Mouse (Mus musculus) lung, postnatal 0 days (tissue): ENCODE measurements around the gene Cyp27b1.

Experiments
- CTCF ChIP-seq: IDR thresholded peaks from 2 replicates; pipeline ENCODE4 v1.5.1; 2016; ENCODE audit warnings: antibody characterized with exemption, mild to moderate bottlenecking
- EP300 ChIP-seq: IDR thresholded peaks from 2 replicates; pipeline ENCODE4 v1.6.1; 2016; ENCODE audit warnings: antibody characterized with exemption, mild to moderate bottlenecking, control low read depth

DNA sequence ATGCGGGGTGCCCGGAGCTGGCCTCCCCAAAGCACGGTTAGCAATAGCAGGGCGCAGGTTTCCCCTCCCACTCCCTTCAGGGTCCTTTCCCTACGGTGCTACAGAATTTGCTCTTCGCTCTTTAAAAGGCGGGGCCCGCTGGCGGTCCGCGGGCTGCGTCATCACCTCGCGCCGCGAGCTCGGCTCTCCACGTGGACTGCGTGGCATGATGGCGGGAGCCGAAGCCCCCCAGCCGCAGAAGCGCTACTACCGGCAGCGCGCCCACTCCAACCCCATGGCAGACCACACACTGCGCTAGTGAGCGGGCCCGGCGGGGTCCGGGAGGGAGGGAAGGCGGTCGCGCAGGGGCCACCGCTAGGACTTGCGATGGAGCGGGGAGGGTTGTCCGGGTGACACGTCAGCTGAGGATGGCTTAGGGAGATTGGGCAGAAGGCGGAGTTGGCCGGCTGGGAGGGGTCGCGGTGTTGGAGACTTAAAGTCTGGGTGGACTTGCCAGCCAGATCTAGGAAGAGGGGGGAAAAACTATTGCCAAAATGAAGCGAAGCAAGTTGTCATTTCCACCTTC is 6.2 kb upstream of the Cyp27b1 start:
- TF ChIP-seq CTCF = no peak
- no peak for TF ChIP-seq EP300
